In genomic region chr3:39249224-39249892, GRCm38 (mm10) we compare ENCODE assay signal across 12 mouse cellular contexts.
DNase-seq lines count a peak whose midpoint lies in the region; ATAC-seq and TF ChIP-seq lines count a peak whose summit lies in the region.
"Had no signal": no experiment of that assay in that cellular context is flagged by ENCODE, and none has a peak within 500 bp of the region (broad histone marks: within the 10 kb centered on the region; RNA-seq: fewer than 3 reads in every experiment).

No protein-coding gene starts in this region.

- DNase-seq in hindbrain, postnatal 0 days (ENCODE audit: low spot score): peak; percentile 34
- no peak for DNase-seq in hindbrain, embryonic 11.5 days (ENCODE audit: low spot score)
- no peak for DNase-seq in midbrain, embryonic 10.5 days (ENCODE audit: low spot score)
- DNase-seq in forebrain, embryonic 14.5 days (ENCODE audit: low spot score): peak; percentile 90
- no peak for DNase-seq in frontal cortex, postnatal 25 days (ENCODE audit: low spot score in 2 of 2)
- DNase-seq: gastrocnemius, postnatal 36 days; thymus, postnatal 25 days had no signal

- H3K9ac ChIP-seq in hindbrain, postnatal 0 days (replicated peaks; ENCODE audit: low read length): no peak overlapping the region
- no peak overlapping the region for H3K9ac ChIP-seq in hindbrain, embryonic 11.5 days (ENCODE audit: low read depth, low read length)
- no peak overlapping the region for H3K9ac ChIP-seq in midbrain, embryonic 12.5 days (replicated peaks)
- no peak overlapping the region for H3K9ac ChIP-seq in forebrain, embryonic 14.5 days (ENCODE audit: low read length)
- no peak overlapping the region for H3K9ac ChIP-seq in midbrain, embryonic 15.5 days
- H3K9ac ChIP-seq in hindbrain, embryonic 16.5 days (ENCODE audit: low read depth, low read length): no peak overlapping the region
- H3K9ac ChIP-seq: embryonic facial prominence, embryonic 12.5 days had no signal

- TF ChIP-seq CTCF in hindbrain, postnatal 0 days (IDR thresholded peaks at IDR 0.05; ENCODE audit: low read depth): no peak

- H3K4me1 ChIP-seq in hindbrain, postnatal 0 days (ENCODE audit: insufficient read depth, low read length): no peaks in the 10 kb centered on the region
- no peaks in the 10 kb centered on the region for H3K4me1 ChIP-seq in hindbrain, embryonic 11.5 days (replicated peaks; ENCODE audit: control insufficient read depth, insufficient read depth, low read length)
- peaks cover 4% of the 10 kb centered on the region for H3K4me1 ChIP-seq in midbrain, embryonic 12.5 days
- H3K4me1 ChIP-seq in midbrain, embryonic 10.5 days: no peaks in the 10 kb centered on the region
- peaks cover 6% of the 10 kb centered on the region; the same call in 1 of the 2 replicates for H3K4me1 ChIP-seq in forebrain, embryonic 14.5 days (ENCODE audit: control insufficient read depth, insufficient read depth, low read length)
- no peaks in the 10 kb centered on the region for H3K4me1 ChIP-seq in midbrain, embryonic 15.5 days
- no peaks in the 10 kb centered on the region for H3K4me1 ChIP-seq in hindbrain, embryonic 16.5 days (ENCODE audit: control insufficient read depth, insufficient read depth, low read depth, low read length)
- H3K4me1 ChIP-seq: embryonic facial prominence, embryonic 12.5 days had no signal

- no peak overlapping the region for H3K4me2 ChIP-seq in hindbrain, postnatal 0 days (ENCODE audit: low read depth, low read length)
- no peak overlapping the region for H3K4me2 ChIP-seq in hindbrain, embryonic 11.5 days (replicated peaks; ENCODE audit: low read depth, low read length)
- H3K4me2 ChIP-seq in midbrain, embryonic 12.5 days (replicated peaks): no peak overlapping the region
- H3K4me2 ChIP-seq in forebrain, embryonic 14.5 days (ENCODE audit: low read length): no peak overlapping the region
- H3K4me2 ChIP-seq in midbrain, embryonic 15.5 days: no peak overlapping the region
- H3K4me2 ChIP-seq in hindbrain, embryonic 16.5 days (ENCODE audit: low read length): no peak overlapping the region
- H3K4me2 ChIP-seq: embryonic facial prominence, embryonic 12.5 days had no signal

- H3K4me3 ChIP-seq in hindbrain, postnatal 0 days (ENCODE audit: low read length): no peak overlapping the region
- H3K4me3 ChIP-seq in hindbrain, embryonic 11.5 days (ENCODE audit: low read depth, low read length): no peak overlapping the region
- no peak overlapping the region for H3K4me3 ChIP-seq in midbrain, embryonic 12.5 days
- H3K4me3 ChIP-seq in midbrain, embryonic 10.5 days: no peak overlapping the region
- H3K4me3 ChIP-seq in forebrain, embryonic 14.5 days (ENCODE audit: low read depth, low read length): no peak overlapping the region
- no peak overlapping the region for H3K4me3 ChIP-seq in midbrain, embryonic 15.5 days
- no peak overlapping the region for H3K4me3 ChIP-seq in hindbrain, embryonic 16.5 days (ENCODE audit: low read length)
- H3K4me3 ChIP-seq: embryonic facial prominence, embryonic 12.5 days had no signal

- H3K36me3 ChIP-seq in hindbrain, postnatal 0 days (ENCODE audit: insufficient read depth, low read length): no peaks in the 10 kb centered on the region
- H3K36me3 ChIP-seq in hindbrain, embryonic 11.5 days (ENCODE audit: control insufficient read depth, insufficient read depth, low read length): no peaks in the 10 kb centered on the region
- no peaks in the 10 kb centered on the region for H3K36me3 ChIP-seq in midbrain, embryonic 12.5 days
- H3K36me3 ChIP-seq in midbrain, embryonic 10.5 days: no peaks in the 10 kb centered on the region
- H3K36me3 ChIP-seq in forebrain, embryonic 14.5 days (ENCODE audit: control insufficient read depth, insufficient read depth, low read length): no peaks in the 10 kb centered on the region
- no peaks in the 10 kb centered on the region for H3K36me3 ChIP-seq in midbrain, embryonic 15.5 days (replicated peaks)
- H3K36me3 ChIP-seq in hindbrain, embryonic 16.5 days (ENCODE audit: control insufficient read depth, insufficient read depth, low read length): no peaks in the 10 kb centered on the region
- H3K36me3 ChIP-seq: embryonic facial prominence, embryonic 12.5 days had no signal

- H3K27ac ChIP-seq in hindbrain, postnatal 0 days: no peak overlapping the region
- no peak overlapping the region for H3K27ac ChIP-seq in hindbrain, embryonic 11.5 days (ENCODE audit: low read depth, low read length)
- H3K27ac ChIP-seq in midbrain, embryonic 12.5 days (replicated peaks): no peak overlapping the region
- H3K27ac ChIP-seq in midbrain, embryonic 10.5 days (replicated peaks): no peak overlapping the region
- H3K27ac ChIP-seq in forebrain, embryonic 14.5 days (ENCODE audit: low read depth, low read length): no peak overlapping the region; the same call in 1 of the 2 replicates
- H3K27ac ChIP-seq in midbrain, embryonic 15.5 days: no peak overlapping the region
- no peak overlapping the region for H3K27ac ChIP-seq in hindbrain, embryonic 16.5 days (ENCODE audit: low read depth, low read length)
- H3K27ac ChIP-seq: embryonic facial prominence, embryonic 12.5 days had no signal

- no peaks in the 10 kb centered on the region for H3K9me3 ChIP-seq in hindbrain, postnatal 0 days (ENCODE audit: low read length)
- H3K9me3 ChIP-seq in hindbrain, embryonic 11.5 days (ENCODE audit: control insufficient read depth, low read length): no peaks in the 10 kb centered on the region
- H3K9me3 ChIP-seq in midbrain, embryonic 12.5 days: no peaks in the 10 kb centered on the region
- no peaks in the 10 kb centered on the region for H3K9me3 ChIP-seq in midbrain, embryonic 10.5 days (replicated peaks)
- no peaks in the 10 kb centered on the region for H3K9me3 ChIP-seq in forebrain, embryonic 14.5 days (replicated peaks; ENCODE audit: control insufficient read depth, low read length)
- H3K9me3 ChIP-seq in midbrain, embryonic 15.5 days: no peaks in the 10 kb centered on the region
- H3K9me3 ChIP-seq in hindbrain, embryonic 16.5 days (ENCODE audit: control insufficient read depth, low read length): no peaks in the 10 kb centered on the region
- H3K9me3 ChIP-seq: embryonic facial prominence, embryonic 12.5 days had no signal

- 69% methylated on average over 4 of the region's 4 CpGs for WGBS in hindbrain, postnatal 0 days
- WGBS in hindbrain, embryonic 11.5 days: 86% methylated on average over 4 of the region's 4 CpGs
- WGBS in midbrain, embryonic 12.5 days: 68% methylated on average over 4 of the region's 4 CpGs
- 88% methylated on average over 4 of the region's 4 CpGs for WGBS in midbrain, embryonic 10.5 days
- WGBS in forebrain, embryonic 14.5 days: 14% methylated on average over 4 of the region's 4 CpGs
- WGBS in midbrain, embryonic 15.5 days: 72% methylated on average over 4 of the region's 4 CpGs
- 61% methylated on average over 4 of the region's 4 CpGs for WGBS in hindbrain, embryonic 16.5 days

- ATAC-seq in hindbrain, postnatal 0 days: no peak
- no peak for ATAC-seq in hindbrain, embryonic 11.5 days (ENCODE audit: low FRiP score)
- ATAC-seq in midbrain, embryonic 12.5 days (ENCODE audit: low FRiP score, low read depth): peak; percentile 52; the same call in 1 of the 2 replicates
- peak; percentile 96 for ATAC-seq in forebrain, embryonic 14.5 days
- peak; percentile 27; the same call in 1 of the 2 replicates for ATAC-seq in midbrain, embryonic 15.5 days (replicated peaks)
- no peak for ATAC-seq in hindbrain, embryonic 16.5 days
- ATAC-seq: activated CD4-positive, CD25-positive, alpha-beta regulatory T cell, adult 4 months had no signal

- H3K27me3 ChIP-seq in hindbrain, postnatal 0 days (ENCODE audit: insufficient read depth, low read length): no peaks in the 10 kb centered on the region
- no peaks in the 10 kb centered on the region for H3K27me3 ChIP-seq in hindbrain, embryonic 11.5 days (ENCODE audit: control insufficient read depth, insufficient read depth, low read length)
- no peaks in the 10 kb centered on the region for H3K27me3 ChIP-seq in midbrain, embryonic 12.5 days
- no peaks in the 10 kb centered on the region for H3K27me3 ChIP-seq in midbrain, embryonic 10.5 days (ENCODE audit: low read depth, poor library complexity, severe bottlenecking)
- no peaks in the 10 kb centered on the region for H3K27me3 ChIP-seq in forebrain, embryonic 14.5 days (replicated peaks; ENCODE audit: control insufficient read depth, insufficient read depth, low read length)
- H3K27me3 ChIP-seq in midbrain, embryonic 15.5 days (replicated peaks): no peaks in the 10 kb centered on the region
- no peaks in the 10 kb centered on the region for H3K27me3 ChIP-seq in hindbrain, embryonic 16.5 days (replicated peaks; ENCODE audit: control insufficient read depth, insufficient read depth, low read length)
- H3K27me3 ChIP-seq: embryonic facial prominence, embryonic 12.5 days had no signal

Comparison
In these comparisons a context has a peak if more than half of its experiments do, and no peak if none do; other contexts are left out.
1. DNase-seq: peak in hindbrain, postnatal 0 days (single experiment) and forebrain, embryonic 14.5 days (single experiment); none in hindbrain, embryonic 11.5 days (single experiment), midbrain, embryonic 10.5 days (single experiment) and frontal cortex, postnatal 25 days (0 of 2).
2. ATAC-seq: peak in midbrain, embryonic 12.5 days (single experiment), forebrain, embryonic 14.5 days (single experiment) and midbrain, embryonic 15.5 days (single experiment); none in hindbrain, postnatal 0 days (single experiment), hindbrain, embryonic 11.5 days (single experiment) and hindbrain, embryonic 16.5 days (single experiment).